Mouse (Mus musculus) olfactory bulb, adult 2 months (tissue): ENCODE results near the gene Ckap2. TPM values are rescaled to one million over a fixed set of nuclear protein-coding genes. Genes with fewer than 3 reads are reported as not detected.
"Not testable (repeated sequence)": the region's sequence is repeated elsewhere in the genome, so short reads cannot be mapped to it uniquely, and the experiment has no call there.

Source experiments
- H3K27ac ChIP-seq: fragments of 200-500 bp; 2 replicates; pipeline ENCODE4 v1.5.1; 2012; ENCODE audit warnings: low read depth, low read length; ENCODE audit not compliant: insufficient read depth
- H3K4me1 ChIP-seq: fragments of 200-500 bp; 2 replicates; pipeline ENCODE4 v1.6.1; 2012; ENCODE audit warnings: low read length; ENCODE audit not compliant: control insufficient read depth, insufficient read depth
- H3K4me3 ChIP-seq: fragments of 200-500 bp; 2 replicates; pipeline ENCODE4 v1.5.1; 2012; ENCODE audit warnings: mild to moderate bottlenecking, low read depth, low read length, moderate library complexity; ENCODE audit not compliant: insufficient read depth
- CTCF ChIP-seq: fragments of 200-500 bp; IDR thresholded peaks from 2 replicates; pipeline ENCODE4 v1.5.1; 2012; ENCODE audit warnings: low read depth, mild to moderate bottlenecking, low read length, moderate library complexity; ENCODE audit not compliant: insufficient read depth
- POLR2A ChIP-seq: fragments of 200-500 bp; IDR thresholded peaks from 2 replicates; pipeline ENCODE4 v1.6.1; 2012; ENCODE audit warnings: mild to moderate bottlenecking, low read depth, low read length, moderate library complexity; ENCODE audit not compliant: insufficient read depth
- WGBS: fragments of 180-500 bp; shearing (Covaris S2); methylation state at CpG from one replicate; pipeline ENCODE4 v1.1.7; 2018; 5-methylcytosine and 5-hydroxymethylcytosine counted together
- polyA plus RNA-seq: library from polyadenylated mRNA; stranded (reverse); fragments of >200 nt; gene quantifications from 2 replicates; pipeline ENCODE4 v1.2.4, GENCODE M21; 2012; ENCODE audit warnings: low replicate concordance; ENCODE audit not compliant: missing spikeins, insufficient read depth, insufficient read length

Gene Ckap2
- polyA plus RNA-seq, 1 experiment = not detected

DNA sequence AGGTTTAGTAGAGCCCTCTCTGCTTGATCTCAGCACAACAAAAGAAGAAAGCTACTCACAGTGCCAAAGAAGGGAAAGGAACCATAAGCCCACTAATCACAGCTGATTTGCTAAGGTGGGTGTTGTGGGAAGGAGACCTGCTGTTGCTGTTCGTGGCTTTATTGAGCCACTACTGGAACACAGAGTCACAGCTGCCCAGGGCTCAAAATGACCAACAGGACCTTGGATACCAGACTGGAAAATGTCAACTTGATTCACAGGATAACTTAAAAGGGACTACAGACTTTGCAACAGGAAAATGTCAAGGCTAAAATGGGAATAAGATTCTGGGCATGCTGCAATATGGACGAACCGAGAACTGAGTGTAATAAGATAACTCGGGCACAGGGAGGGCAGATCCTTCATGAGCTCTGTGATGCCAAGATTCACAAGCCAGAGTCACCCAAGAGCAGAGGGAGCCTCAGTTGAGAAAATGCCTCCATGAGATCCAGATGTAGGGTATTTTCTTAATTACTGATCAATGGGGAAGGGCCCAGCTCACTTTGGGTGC lies 43.7 kb downstream of the Ckap2 start:
- Histone ChIP-seq H3K4me3 (no peak overlapping the region), H3K4me1 (no peaks in the 10 kb centered on the region), H3K27ac (no peak overlapping the region)
- 86% methylated on average over 4 of the region's 4 CpGs for WGBS
- TF ChIP-seq CTCF = no peak
- TF ChIP-seq POLR2A = no peak

DNA sequence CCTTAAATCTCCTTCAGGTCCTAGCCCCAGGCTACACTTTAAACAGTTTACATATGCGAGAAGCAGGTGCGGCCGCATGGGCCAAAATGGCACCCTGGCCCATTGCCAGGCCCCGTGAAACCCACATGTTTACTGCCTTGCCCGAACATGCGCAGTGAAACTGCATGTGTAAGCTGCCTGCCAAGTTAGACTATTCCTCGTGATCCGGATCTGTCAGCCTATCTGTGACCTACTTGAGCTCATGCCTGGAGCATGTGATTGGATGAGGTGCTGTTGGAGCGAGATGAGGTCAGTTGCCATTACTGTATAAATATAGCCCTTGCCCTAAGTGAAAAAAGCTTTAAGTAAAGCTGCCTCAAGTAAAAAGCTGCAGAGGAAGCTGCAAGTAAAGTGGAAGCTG lies 49.2 kb downstream of the Ckap2 start:
- WGBS = 85% methylated on average over 9 of the region's 9 CpGs
- not testable (repeated sequence) for H3K4me3 ChIP-seq, H3K4me1 ChIP-seq, H3K27ac ChIP-seq

DNA sequence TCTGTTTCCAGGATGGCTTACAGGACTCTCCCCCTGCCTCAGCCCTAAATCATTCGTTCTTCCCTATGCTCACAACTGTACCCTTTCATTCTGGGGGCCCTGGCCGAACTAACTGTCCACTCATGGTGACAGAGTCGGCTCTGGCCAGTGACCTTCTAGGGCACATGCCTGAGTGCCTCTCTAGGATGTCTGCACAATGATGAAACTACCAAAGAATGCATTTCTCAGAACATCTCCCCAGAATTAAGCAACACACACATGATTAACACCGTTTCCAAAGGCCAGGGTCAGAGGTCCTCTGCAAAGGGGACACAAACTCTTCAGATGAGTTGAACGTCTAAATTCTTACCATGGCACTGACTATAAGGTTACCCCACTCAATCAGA lies 50.9 kb downstream of the Ckap2 start:
- Histone ChIP-seq H3K27ac (no peak overlapping the region), H3K4me3 (no peak overlapping the region), H3K4me1 (peaks cover 4% of the 10 kb centered on the region; the same call in 1 of the 2 replicates)
- WGBS = 92% methylated on average over 5 of the region's 5 CpGs
- TF ChIP-seq CTCF (no peak), POLR2A (no peak)

DNA sequence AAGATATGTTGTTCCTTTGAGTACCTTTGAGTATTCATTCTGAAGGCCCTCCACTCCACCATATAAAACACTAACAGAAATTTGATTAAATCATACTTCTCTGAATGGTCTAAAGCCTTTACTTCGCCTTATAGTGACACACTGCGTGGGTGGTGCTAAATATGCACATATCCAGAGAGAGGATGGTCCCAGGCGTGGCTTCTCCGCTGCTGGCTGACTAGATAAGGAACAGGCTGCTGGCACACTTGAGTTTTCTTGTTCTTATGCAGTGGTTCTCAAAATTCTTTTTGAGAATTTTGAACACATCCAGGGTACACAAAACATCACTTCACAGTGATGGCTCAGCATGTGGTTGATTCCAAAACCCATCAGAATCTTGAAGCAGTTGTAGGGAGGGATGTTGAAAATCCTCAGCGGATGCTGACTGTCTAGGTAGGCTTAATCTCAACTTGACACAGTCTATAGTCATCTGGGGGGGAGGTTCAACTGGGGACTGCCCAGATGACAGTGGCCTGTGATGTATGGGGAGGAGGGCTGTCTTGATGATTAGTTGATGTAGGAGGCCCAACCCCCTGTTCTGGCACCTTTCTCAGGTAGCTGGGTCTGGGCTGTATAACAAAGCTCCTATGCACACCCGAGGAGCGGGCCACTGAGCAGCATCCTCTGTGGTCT lies 51.4 kb downstream of the Ckap2 start:
- H3K4me3 ChIP-seq = no peak overlapping the region
- no peak overlapping the region for H3K27ac ChIP-seq
- WGBS = 80% methylated on average over 7 of the region's 7 CpGs
- peaks cover 4% of the 10 kb centered on the region; the same call in 1 of the 2 replicates for H3K4me1 ChIP-seq
- TF ChIP-seq POLR2A (no peak), CTCF (no peak)

DNA sequence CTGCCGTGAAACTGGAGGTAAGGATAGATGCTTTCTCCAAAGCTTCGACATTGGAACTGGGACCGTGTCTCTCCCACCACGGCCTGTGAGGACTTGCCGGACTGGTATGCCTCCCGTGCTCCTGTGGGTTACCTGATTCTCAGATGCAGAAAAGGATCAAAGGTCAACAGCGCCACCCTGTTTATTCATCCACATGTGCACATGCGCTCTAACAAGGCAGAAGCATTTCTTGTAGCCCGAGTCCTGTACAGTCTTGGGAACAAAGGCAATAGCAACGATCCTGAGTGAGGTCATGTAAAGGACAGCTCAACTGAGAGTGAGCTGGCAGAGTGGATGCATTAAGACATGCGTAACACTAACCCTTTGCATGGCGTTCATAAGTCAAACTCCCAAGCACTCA lies 53.6 kb downstream of the Ckap2 start:
- no peak overlapping the region for H3K27ac ChIP-seq
- peaks cover 4% of the 10 kb centered on the region; the same call in 1 of the 2 replicates for H3K4me1 ChIP-seq
- 90% methylated on average over 12 of the region's 12 CpGs for WGBS
- H3K4me3 ChIP-seq = no peak overlapping the region
- TF ChIP-seq CTCF (no peak), POLR2A (no peak)

DNA sequence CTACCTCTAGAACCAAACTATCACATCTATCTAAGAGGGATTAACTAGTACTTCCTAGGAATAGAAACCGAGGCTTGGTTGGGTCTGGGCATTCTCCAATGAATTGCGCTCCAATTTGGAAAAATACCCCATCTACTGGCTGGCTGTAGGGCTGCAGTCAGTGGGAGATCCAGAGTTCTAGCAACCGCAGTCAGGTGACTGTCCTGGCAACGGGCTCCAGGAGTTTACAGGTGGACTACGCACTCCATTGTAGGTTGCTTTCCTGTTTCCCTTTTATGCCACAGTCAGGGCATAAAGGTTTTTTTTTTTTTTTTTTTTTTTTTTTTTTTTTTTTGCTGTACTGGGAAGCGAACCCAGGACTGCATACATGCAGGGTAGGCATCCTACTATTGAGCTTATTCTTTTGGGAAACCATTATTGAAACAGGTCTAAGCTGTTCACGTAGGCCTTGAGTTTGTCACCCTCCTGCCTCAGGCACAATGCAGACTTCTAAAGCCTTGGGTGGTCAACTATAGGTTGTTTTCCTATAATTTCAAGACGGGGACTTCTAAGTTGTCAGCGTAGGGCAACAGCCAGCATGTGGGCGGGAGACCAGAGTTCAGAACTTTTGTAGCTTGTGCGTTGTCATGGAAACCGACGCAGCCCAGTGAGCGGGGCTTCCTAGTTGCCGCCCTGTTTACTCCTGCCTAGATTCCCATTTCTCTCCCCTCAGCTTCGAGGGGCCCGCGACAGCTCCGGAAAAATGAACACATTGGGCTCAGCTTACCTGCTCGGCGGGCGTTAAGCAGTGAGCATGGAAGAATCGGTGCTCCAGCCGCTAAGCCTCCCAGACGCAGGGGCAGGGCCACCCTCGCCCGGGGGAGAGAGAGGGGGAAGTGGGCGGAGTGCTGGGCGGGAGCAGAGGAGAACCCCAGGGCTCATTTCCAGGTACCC lies 61.1 kb downstream of the Ckap2 start, which contains the start of gene Nek5:
Nek5 (minus strand) TSS at position 834 of the 933 bp plus-strand sequence.
- Histone ChIP-seq H3K27ac (no peak within 1 kb of the TSS), H3K4me3 (peak within 1 kb of the TSS; percentile 39), H3K4me1 (peaks cover 4% of the 10 kb centered on the region)
- TF ChIP-seq CTCF (no peak), POLR2A (no peak)
- 3% methylated on average over 29 of the region's 29 CpGs for WGBS

Other genes starting within 250 kb of the Ckap2 start
- not detected in 2 replicates for gene Defb35, start 247.5 kb downstream of the Ckap2 start, polyA plus RNA-seq
- not detected in 2 replicates for gene Defb13, start 239.1 kb downstream of the Ckap2 start, polyA plus RNA-seq
- gene Fam90a1a, start 227.1 kb downstream of the Ckap2 start, polyA plus RNA-seq = not detected in 2 replicates
- gene Ccdc70, start 216.0 kb downstream of the Ckap2 start, polyA plus RNA-seq = not detected in 2 replicates
- gene Atp7b, start 125.5 kb downstream of the Ckap2 start, polyA plus RNA-seq = not detected in 2 replicates
- gene Alg11, start 125.1 kb downstream of the Ckap2 start, polyA plus RNA-seq = not detected in 2 replicates
- gene Nek5, start 60.8 kb downstream of the Ckap2 start, polyA plus RNA-seq = not detected in 2 replicates
- gene Nek3, start 19.4 kb downstream of the Ckap2 start, polyA plus RNA-seq = not detected in 2 replicates
- not detected in 2 replicates for gene Vps36, start 7.0 kb upstream of the Ckap2 start, polyA plus RNA-seq
- not detected in 2 replicates for gene Thsd1, start 41.5 kb upstream of the Ckap2 start, polyA plus RNA-seq
- not detected in 2 replicates for gene Tpte, start 97.6 kb upstream of the Ckap2 start, polyA plus RNA-seq
- not detected in 2 replicates for gene Slc25a15, start 212.8 kb upstream of the Ckap2 start, polyA plus RNA-seq
- gene Mrps31, start 225.5 kb upstream of the Ckap2 start, polyA plus RNA-seq = not detected in 2 replicates